Mouse (Mus musculus): Measurements from ENCODE around the gene Pcca.
A peak's percentile ranks its signal among the peaks of the same experiment; 100 is the strongest.

The Pcca gene

DNA sequence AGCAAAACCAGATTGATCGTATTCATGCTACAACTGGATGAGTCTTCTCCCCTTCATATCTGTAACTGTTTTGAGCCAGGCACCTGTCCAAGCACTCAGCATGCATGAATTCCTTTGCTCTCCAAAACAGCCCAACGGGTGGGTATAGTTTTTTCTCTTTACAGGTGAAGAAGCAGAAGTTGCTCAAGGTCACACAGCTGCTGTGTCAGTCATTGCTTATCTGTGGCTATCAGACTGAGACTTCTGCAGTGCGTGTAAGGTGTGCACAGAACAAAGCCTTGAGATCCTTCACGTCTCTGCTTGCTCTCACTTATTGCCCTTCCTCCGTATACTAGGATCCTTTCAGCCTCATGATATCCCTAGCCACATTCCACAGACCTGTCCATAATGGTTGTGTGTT, 63.4 kb downstream of the Pcca start:
- Histone ChIP-seq H3K36me3 (ENCODE audit: control insufficient read depth, insufficient read depth, low read length, poor library complexity, severe bottlenecking) (no peaks in the 10 kb centered on the region), H3K27me3 (ENCODE audit: control insufficient read depth, insufficient read depth, low read length, poor library complexity, severe bottlenecking) (no peaks in the 10 kb centered on the region)
- no peak for DNase-seq (ENCODE audit: low read depth, low spot score)

DNA sequence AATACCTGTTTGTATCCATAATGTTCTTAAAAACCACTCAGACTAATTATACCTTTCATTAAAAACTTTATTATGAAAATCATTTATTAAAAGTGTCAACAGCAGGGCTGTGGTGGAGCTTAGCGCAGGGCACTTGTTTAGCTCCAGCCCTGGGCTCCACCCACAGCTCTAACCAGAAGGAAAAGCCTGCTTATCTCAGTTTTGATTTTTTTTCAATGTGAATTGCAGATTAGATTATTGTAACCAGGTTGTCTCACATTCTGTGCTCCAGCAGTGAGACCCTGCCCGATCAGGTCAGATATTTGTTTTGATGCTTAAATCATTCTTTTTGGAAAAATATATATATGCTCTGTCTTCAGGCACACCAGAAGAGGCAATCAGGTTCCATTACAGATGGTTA, 64.7 kb downstream of the Pcca start:
- Histone ChIP-seq H3K36me3 (ENCODE audit: control insufficient read depth, insufficient read depth, low read length, poor library complexity, severe bottlenecking) (no peaks in the 10 kb centered on the region), H3K27me3 (ENCODE audit: control insufficient read depth, insufficient read depth, low read length, poor library complexity, severe bottlenecking) (no peaks in the 10 kb centered on the region)
- DNase-seq (ENCODE audit: low read depth, low spot score): no peak

DNA sequence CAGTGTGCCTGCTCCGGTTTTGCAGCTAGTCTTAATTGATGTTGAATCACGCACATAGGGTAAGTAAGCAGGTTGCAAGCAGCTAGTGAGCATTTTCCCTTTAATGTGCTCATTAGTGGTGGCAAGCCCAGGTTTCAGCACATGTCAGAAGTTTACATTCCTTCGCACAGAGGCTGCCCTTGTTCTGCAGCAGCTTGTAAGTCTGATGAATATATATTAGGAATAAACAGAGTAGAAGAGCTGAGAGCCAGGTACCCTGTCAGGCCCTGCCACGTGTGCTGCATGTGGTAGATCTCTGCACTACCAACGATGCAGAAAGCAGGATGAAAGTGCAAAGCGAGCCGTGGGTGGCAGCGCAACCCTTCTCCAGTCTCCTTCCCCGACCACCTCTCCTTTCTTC, 65.7 kb downstream of the Pcca start:
- no peaks in the 10 kb centered on the region for H3K36me3 ChIP-seq (ENCODE audit: control insufficient read depth, insufficient read depth, low read length, poor library complexity, severe bottlenecking)
- no peaks in the 10 kb centered on the region for H3K27me3 ChIP-seq (ENCODE audit: control insufficient read depth, insufficient read depth, low read length, poor library complexity, severe bottlenecking)
- DNase-seq (ENCODE audit: low read depth, low spot score): no peak

DNA sequence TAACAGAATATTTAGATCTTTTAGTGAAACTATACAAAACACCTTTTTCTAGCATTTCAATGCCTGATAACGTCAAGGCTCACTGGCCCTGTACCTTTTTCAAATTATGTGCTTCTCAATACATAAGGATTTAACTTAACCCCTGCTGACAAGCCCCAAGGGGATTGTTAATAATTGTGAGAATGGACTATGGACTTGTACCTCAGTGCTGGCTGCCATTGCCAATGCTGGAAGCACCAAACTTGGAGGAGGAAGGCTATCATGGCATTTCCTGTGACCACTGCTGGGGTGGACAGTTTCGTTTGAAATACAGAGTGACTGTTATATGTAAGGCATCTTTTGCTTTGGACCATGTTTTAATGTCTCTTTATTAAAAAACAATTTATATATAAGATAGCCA, 68.6 kb downstream of the Pcca start:
- DNase-seq (ENCODE audit: low read depth, low spot score): no peak
- no peaks in the 10 kb centered on the region for H3K36me3 ChIP-seq (ENCODE audit: control insufficient read depth, insufficient read depth, low read length, poor library complexity, severe bottlenecking)
- H3K27me3 ChIP-seq (ENCODE audit: control insufficient read depth, insufficient read depth, low read length, poor library complexity, severe bottlenecking): no peaks in the 10 kb centered on the region

DNA sequence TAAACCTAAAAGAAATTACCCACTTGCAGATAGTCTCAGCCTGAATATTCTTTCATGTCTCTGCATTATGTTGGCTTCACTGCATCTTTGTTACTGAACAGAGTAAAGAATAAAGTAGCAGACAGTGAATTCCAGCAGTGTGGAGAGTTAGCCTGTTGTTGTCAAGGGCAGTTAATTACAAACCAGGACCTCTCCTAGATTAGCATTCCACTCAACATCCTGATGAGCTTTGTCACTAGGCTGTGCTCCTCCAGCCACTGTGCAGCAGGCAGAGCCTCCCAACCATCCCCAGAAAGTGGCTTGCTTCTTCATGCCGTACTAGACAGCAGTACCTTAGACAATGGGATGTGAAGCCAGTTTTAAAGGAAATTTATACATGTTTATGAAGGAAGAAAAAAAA, 72.4 kb downstream of the Pcca start:
- Histone ChIP-seq H3K27me3 (ENCODE audit: control insufficient read depth, insufficient read depth, low read length, poor library complexity, severe bottlenecking) (no peaks in the 10 kb centered on the region), H3K36me3 (ENCODE audit: control insufficient read depth, insufficient read depth, low read length, poor library complexity, severe bottlenecking) (no peaks in the 10 kb centered on the region)
- DNase-seq (ENCODE audit: low read depth, low spot score): no peak

DNA sequence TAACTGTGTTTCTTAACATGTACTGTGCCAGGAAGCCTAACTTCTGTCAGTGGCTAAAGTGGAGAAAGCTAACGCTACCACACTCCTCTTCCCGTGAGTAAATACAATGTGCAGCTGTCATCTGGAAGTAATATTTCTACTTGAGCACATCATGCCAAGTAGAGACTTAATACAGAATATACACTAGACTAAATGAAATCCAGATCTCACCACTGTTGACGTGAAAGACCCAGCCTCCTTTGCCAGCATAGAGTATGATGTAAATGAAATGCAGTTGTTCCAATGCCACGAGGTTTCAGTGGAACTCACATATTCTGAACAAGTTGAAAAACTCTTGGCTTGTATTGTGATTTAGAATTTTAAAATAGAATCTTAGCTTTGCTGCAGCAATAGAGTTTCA, 73.3 kb downstream of the Pcca start:
- no peak for DNase-seq (ENCODE audit: low read depth, low spot score)
- no peaks in the 10 kb centered on the region for H3K36me3 ChIP-seq (ENCODE audit: control insufficient read depth, insufficient read depth, low read length, poor library complexity, severe bottlenecking)

DNA sequence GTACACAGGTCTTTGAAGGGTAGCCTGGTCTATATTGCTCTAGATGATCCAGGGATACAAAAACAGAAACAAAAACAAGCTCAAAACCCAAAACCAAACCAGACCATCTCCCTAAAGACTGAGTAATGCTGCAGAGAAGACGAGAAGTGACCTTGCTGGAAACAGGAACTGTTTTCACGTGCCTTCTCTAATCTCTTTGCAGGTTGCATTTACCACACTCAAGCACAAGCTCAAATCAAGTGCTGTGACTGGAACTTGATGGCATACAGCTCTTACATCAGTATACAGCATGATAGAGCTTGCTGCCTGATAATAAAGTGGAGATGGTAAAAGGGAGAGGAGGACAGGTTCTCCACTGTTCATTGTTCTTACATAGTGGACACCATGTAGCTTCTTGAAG, 74.2 kb downstream of the Pcca start:
- peak; percentile 4 for DNase-seq (ENCODE audit: low read depth, low spot score)
- Histone ChIP-seq H3K27me3 (ENCODE audit: control insufficient read depth, insufficient read depth, low read length, poor library complexity, severe bottlenecking) (no peaks in the 10 kb centered on the region), H3K36me3 (ENCODE audit: control insufficient read depth, insufficient read depth, low read length, poor library complexity, severe bottlenecking) (no peaks in the 10 kb centered on the region)

More for the DNA sequence above, 73.3 kb downstream of the Pcca start:
- H3K27me3 ChIP-seq (ENCODE audit: control insufficient read depth, insufficient read depth, low read length, poor library complexity, severe bottlenecking): no peaks in the 10 kb centered on the region

DNA sequence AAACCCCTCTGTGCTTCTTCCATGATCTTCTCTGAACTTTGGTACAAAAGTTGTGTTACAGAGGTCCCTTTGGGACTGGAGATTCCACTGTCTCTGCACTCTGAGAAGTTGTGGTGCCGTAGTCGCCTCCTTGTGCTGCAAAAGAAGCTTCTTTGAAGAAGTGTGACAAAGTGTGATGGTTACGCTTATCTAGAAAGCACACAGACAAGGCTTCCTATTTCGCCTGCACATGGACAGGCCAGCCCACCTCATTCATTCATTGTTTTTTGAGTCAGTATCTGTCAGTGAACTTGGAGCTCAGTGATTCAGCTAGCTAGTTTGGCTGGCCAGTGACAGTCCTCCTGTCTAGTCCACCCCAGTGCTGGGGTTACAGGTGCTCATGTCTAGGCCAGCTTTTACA, 76.9 kb downstream of the Pcca start:
- no peak for DNase-seq (ENCODE audit: low read depth, low spot score)
- Histone ChIP-seq H3K36me3 (ENCODE audit: control insufficient read depth, insufficient read depth, low read length, poor library complexity, severe bottlenecking) (no peaks in the 10 kb centered on the region), H3K27me3 (ENCODE audit: control insufficient read depth, insufficient read depth, low read length, poor library complexity, severe bottlenecking) (no peaks in the 10 kb centered on the region)

DNA sequence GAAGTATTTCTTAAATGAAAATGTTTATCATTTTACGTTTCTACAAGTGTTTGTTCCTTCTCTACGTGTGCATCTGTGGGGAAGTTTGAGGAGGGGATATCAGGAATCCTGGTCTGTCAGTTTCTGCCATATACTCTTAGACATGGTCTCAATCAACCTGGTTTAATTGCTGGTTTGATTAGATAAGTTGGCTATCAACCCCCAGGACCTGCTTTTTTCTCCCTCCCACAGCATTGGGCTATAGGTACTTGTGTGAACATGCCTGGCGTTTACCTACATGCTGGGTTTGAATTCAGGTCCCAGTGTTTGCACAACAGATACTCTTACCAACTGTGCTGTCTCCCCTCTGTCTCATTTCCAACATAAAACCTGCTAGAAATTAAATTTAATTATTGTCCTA, 78.2 kb downstream of the Pcca start:
- DNase-seq (ENCODE audit: low read depth, low spot score): no peak
- H3K27me3 ChIP-seq (ENCODE audit: control insufficient read depth, insufficient read depth, low read length, poor library complexity, severe bottlenecking): no peaks in the 10 kb centered on the region
- H3K36me3 ChIP-seq (ENCODE audit: control insufficient read depth, insufficient read depth, low read length, poor library complexity, severe bottlenecking): no peaks in the 10 kb centered on the region

DNA sequence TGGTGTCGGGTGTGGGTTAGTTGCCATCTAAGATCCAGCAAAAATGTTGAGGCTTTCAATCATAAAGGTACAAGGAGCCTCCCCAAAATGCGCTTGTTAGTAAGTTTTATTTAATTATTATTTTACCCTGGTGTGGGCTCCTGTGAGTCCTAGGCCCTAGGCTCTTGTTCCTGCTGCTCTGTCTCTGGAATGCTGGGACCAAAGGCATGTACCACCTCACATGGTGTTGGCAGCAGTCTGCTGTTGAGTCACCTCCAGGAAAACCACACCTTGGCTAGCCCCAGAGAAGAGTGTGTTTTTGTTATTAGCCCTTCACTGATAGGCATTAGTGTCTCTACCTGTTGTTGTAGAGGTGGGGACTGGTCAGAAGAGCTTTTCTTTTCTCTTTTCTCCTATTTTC, 83.5 kb downstream of the Pcca start:
- Histone ChIP-seq H3K36me3 (ENCODE audit: control insufficient read depth, insufficient read depth, low read length, poor library complexity, severe bottlenecking) (no peaks in the 10 kb centered on the region), H3K27me3 (ENCODE audit: control insufficient read depth, insufficient read depth, low read length, poor library complexity, severe bottlenecking) (no peaks in the 10 kb centered on the region)
- no peak for DNase-seq (ENCODE audit: low read depth, low spot score)

DNA sequence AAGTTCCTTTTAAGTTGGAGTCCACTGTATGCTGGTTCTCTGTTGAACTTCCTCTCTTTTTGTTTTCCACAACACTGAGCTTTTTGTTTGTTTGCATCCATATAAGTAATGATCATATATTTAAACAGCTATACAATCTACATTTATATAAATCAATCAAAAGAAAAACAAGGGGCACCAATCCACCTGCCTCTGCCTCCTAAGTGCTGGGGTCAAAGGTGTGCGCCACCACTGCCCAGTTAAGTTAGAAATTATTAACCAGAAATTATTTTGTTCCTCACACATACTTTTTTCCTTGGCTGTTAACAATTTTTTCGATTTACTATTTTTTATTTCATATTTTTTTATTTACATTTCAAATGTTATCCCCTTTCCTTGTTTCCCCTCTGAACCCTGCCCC, 99.3 kb downstream of the Pcca start:
- no peak for DNase-seq (ENCODE audit: low read depth, low spot score)
- Histone ChIP-seq H3K36me3 (ENCODE audit: control insufficient read depth, insufficient read depth, low read length, poor library complexity, severe bottlenecking) (no peaks in the 10 kb centered on the region), H3K27me3 (ENCODE audit: control insufficient read depth, insufficient read depth, low read length, poor library complexity, severe bottlenecking) (no peaks in the 10 kb centered on the region)

DNA sequence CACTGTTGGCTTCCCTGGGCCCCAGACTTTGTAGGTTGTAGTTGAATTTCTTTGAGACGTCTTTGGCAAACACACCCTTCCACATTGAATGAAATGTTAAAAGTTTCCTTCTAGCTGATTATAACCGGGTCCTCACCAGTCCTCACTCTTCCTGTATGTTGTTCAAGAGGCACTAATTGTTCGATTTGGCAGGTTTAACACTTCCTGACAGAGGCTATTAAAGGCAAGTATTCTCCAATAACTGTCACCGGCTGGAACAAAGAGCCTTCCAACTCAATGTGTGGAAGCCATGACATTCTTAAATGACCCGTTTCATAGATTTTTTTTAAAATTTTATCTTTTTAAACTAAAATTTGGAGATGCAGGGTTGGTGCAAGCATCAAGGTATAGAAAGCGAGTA, 102.5 kb downstream of the Pcca start:
- H3K27me3 ChIP-seq (ENCODE audit: control insufficient read depth, insufficient read depth, low read length, poor library complexity, severe bottlenecking): no peaks in the 10 kb centered on the region
- DNase-seq (ENCODE audit: low read depth, low spot score): no peak
- no peaks in the 10 kb centered on the region for H3K36me3 ChIP-seq (ENCODE audit: control insufficient read depth, insufficient read depth, low read length, poor library complexity, severe bottlenecking)

DNA sequence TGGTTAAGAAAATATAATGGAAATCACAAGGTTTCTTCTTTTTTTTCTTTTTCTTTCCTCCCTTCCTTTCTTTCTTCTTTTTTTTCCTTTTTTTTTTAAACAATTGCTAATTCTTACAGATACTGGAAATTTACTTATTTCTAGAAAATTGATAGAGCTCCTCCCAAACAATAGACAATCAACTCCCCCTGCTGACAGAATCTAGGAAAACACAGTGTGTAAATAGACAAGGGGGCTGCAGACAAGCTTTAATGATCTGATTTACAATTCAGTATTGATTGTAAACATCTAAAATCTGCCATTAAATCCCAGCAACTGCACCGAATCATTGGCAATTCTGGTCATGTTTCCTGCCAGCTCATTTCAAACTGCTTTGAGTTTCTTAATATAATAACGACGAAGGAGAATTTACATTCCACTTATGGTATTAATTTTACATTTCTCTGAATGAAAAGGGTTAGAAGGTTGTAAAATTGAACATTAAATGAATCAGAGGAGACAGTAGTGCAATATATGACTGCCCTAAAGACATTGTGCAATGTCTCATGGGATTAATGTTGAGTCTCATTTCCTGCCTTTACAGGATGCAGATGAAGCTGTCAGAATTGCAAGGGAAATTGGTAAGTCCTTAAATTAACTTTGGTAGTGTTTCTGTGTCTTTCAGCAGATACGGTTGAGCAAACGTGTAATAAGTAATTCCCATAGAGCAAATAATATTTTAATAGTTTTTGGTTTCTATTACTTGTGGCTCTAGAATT, 103.9 kb downstream of the Pcca start:
- Histone ChIP-seq H3K36me3 (ENCODE audit: control insufficient read depth, insufficient read depth, low read length, poor library complexity, severe bottlenecking) (no peaks in the 10 kb centered on the region), H3K27me3 (ENCODE audit: control insufficient read depth, insufficient read depth, low read length, poor library complexity, severe bottlenecking) (no peaks in the 10 kb centered on the region)
- peak; percentile 40 for DNase-seq (ENCODE audit: low read depth, low spot score)

DNA sequence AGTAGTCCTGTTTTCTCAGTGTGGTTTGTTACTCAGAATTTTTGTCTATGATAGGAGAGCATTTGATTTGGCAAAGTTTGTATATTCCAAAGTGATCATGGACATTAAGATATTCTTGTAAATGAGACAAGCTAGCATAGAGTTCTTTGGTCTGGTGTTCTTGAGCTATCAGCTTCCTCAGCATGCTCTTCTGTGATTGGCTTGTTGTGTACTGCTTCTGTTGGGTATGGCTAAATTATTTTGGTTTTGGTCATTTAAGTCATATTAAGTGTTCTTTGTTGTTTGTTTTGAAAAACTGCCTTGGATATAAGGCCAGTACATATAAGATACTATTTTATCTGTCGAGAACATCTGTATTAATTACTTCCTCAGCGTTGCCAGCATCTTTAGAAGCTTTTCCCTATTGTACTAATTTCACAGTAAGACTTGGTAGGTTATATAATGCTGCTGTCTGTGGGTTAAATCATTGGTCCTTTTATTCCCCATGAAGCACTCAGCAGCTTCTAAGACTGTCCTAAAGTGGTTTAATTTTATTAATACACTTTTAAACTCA, 105.1 kb downstream of the Pcca start:
- Histone ChIP-seq H3K36me3 (ENCODE audit: control insufficient read depth, insufficient read depth, low read length, poor library complexity, severe bottlenecking) (no peaks in the 10 kb centered on the region), H3K27me3 (ENCODE audit: control insufficient read depth, insufficient read depth, low read length, poor library complexity, severe bottlenecking) (no peaks in the 10 kb centered on the region)
- DNase-seq (ENCODE audit: low read depth, low spot score): no peak

DNA sequence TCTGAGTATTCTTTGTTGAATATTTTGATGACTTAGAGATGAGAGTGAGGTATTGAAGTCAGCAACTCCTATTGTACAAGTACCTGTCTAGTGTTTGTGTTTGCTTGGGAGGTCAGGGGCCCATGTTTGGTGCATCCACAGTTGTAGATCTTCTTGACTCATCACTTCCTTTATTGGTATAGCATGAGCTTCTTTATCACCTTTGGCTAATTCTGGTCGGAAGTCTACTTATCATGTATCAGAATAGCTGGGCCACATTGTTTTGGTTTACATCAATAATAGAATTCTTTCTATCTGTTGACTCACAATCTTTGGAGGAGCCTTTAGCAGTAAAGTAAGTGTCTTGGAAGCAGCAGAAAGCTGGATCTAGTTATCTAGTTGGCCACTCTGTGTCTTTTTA, 108.3 kb downstream of the Pcca start:
- H3K36me3 ChIP-seq (ENCODE audit: control insufficient read depth, insufficient read depth, low read length, poor library complexity, severe bottlenecking): no peaks in the 10 kb centered on the region
- no peak for DNase-seq (ENCODE audit: low read depth, low spot score)
- H3K27me3 ChIP-seq (ENCODE audit: control insufficient read depth, insufficient read depth, low read length, poor library complexity, severe bottlenecking): no peaks in the 10 kb centered on the region

DNA sequence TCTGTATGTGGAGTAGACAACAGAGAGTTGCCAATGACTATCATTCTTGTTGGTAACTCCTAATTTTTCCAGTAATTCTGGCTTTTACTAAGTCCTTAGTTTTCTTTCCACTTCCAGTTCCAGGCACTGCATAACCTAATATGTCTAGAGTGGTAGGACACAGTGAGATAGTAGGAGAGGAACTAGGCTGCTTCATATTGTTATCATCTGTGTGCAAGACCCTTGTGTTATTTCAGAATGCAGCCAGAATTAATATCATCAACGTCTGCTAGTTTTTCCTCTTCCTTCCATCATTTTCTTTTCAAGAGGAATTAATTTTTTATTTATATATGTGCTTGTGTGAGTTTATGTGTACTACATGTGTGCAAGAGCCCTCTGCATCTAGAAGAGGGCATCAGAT, 114.1 kb downstream of the Pcca start:
- Histone ChIP-seq H3K27me3 (ENCODE audit: control insufficient read depth, insufficient read depth, low read length, poor library complexity, severe bottlenecking) (no peaks in the 10 kb centered on the region), H3K36me3 (ENCODE audit: control insufficient read depth, insufficient read depth, low read length, poor library complexity, severe bottlenecking) (no peaks in the 10 kb centered on the region)
- no peak for DNase-seq (ENCODE audit: low read depth, low spot score)

All from splenic B cell, adult 2 months (primary cell).